Mouse (Mus musculus) cerebellum, postnatal 36 days (tissue): ENCODE data around the gene St8sia1.
A peak's percentile ranks its signal among the peaks of the same experiment; 100 is the strongest.

Source experiments
- DNase-seq, 2 experiments: peaks; one replicate each; pipeline ENCODE4 v3.0.0; 2021 to 2022; ENCODE audit warnings: mixed read lengths in 2 of 2

St8sia1 gene

GRCm38 (mm10) chr6:142943419-142943818 lies 20.8 kb downstream of the St8sia1 start:
- peak; percentile 31 to 37 for DNase-seq

GRCm38 (mm10) chr6:142941596-142942381 lies 22.5 kb downstream of the St8sia1 start:
- DNase-seq, result no peak

GRCm38 (mm10) chr6:142941078-142941477 lies 23.2 kb downstream of the St8sia1 start:
- no peak for DNase-seq

DNA sequence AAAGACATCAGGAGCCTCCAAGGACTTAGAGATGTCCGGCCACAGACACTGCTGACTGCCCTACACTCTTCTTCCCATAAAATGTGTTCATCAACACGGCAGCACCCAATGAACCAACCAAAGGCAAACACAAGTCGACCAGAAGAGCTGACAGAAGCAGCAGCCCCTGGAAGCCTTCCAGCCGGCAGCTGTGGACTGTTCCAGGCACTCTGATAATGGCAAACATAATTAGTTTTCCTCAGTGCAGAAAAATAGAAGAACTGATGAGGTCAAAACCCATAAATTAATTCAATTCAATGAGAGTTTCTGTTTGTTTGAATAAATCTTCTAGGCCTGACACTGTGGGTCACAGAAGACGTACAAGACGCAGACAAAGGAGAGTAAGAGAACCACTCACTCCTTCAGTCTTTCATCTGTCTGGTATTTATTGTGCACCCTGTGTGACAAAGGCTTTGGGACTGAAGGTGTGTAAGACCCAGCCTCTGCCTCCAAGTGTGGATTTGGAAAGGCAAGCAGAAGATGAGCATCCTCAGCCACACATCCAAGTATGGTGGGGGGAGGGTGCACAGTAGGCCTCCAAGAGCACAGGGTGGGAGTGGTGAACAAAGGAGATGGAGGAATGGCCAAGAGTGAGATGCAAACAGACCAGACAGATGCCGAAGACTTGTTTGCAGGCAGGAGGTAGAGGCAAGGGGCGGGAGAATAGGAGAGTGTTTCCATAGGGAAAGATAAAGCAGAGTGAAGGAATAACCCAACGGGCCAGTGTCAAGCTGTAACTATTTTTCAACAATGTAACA lies 25.5 kb downstream of the St8sia1 start:
- DNase-seq, result no peak

DNA sequence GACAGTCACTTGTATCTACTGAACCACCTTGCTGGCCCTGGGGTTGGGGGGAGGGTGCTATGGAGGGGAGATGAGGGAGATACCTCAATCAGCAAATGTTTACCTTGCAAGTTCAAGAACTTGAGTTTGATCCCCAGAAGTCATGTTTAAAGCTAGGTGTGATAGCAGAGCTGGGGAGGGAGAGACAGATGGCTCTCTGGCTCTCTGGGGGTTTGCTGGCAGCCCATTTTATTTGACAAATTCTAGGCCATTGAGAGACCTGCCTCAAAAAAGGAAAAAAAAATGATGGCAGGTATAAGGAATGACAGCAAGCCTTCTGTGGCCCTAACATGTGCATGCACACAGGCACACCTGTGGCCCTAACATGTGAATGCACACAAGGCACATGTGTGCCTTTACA lies 26.2 kb downstream of the St8sia1 start:
- peak; percentile 42 to 47 for DNase-seq

- DNase-seq, result no peak
Observed at GRCm38 (mm10) chr6:142932582-142932981, 31.7 kb downstream of the St8sia1 start.

- DNase-seq, result no peak
Observed at GRCm38 (mm10) chr6:142932144-142932543, 32.1 kb downstream of the St8sia1 start.

DNA sequence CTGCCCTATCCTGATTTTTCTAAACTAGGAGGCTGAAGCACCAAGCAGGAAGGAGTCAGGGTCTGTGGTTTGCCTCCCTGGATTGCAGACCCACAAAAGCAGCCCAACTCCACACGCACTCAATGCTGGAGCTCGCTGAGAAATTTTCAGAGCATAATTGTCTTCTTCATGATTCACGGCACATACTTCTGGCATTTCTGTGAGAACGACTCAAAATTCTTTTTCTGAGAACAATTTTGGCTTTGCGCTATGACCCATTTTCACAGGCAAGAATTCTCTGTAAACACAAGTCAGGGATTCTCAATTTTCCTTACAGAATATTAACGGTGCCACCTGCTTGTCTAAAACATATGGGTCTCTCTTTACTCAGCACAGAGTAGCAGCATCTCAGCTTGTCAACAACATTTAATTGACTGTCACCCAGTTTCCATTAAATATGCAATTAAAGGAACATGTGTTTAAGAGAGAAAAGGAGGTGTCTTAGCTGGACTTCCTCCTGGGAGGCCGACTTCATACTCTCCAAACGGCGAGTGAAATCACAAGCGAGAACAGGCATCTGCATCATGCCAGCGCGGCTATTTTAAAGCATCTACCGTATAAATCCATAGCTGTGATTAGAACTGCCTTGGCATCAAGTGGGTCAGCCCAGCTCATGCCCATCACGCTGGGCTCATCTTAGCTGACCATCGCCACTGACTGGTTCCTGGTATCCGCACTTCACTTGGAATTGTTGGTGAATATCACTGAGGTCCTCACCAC lies 35.5 kb downstream of the St8sia1 start:
- no peak for DNase-seq

DNA sequence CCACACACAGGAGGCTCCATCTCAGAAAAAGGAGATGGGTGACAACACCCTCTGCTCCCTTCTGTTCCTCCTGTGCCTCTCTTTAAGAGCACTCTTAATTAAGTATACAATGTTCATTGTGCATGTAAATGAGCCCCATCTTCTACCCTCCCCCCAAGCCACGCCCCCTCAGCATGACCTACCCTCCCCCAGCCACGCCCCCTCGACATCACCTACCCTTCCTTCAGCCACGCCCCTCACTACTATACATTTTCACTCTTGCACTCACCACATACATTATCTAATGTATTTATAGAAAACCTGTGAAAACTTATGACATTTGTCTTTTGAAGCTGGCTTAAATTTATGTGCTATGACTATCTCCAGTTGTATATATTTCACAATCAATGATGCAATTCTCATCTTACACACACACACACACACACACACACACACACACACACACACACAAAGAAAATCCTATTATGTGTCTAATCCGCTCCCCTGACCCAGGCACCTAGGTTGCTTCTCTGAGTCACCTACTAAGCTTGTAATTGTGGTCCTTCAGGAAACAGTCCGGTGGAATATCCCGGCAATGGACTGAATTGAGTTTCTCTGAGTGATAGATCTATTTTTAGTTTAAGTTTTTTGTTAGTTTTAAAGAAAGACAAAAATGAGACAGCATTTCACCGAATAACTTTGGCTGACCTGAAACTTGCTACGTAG lies 37.2 kb downstream of the St8sia1 start:
- DNase-seq, result no peak

DNA sequence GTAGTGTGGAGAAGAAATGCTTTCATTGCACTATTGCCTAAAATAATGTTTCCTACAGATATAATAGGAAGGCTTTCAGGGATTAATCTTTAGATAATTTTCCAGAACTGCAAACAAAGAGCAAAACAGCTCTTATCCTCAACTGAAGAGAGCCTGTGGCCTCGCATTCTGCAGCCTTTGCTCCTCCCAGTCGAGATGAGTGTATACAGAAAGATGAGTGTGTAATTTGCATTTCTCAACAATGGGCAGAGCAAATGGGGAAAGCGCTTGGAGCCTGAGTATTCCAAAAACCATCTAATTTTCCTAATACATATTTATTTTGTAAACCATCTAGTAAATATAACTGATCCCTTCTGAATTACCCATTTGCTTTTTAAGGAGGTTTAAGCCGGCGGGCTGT lies 38.3 kb downstream of the St8sia1 start:
- DNase-seq, result no peak

- peak; percentile 55 to 69 for DNase-seq
Observed at GRCm38 (mm10) chr6:142925374-142925773, 38.9 kb downstream of the St8sia1 start.

GRCm38 (mm10) chr6:142920901-142921300 lies 43.4 kb downstream of the St8sia1 start:
- DNase-seq, result peak; percentile 63 to 64

GRCm38 (mm10) chr6:142918691-142919090 lies 45.6 kb downstream of the St8sia1 start:
- DNase-seq, result no peak

DNA sequence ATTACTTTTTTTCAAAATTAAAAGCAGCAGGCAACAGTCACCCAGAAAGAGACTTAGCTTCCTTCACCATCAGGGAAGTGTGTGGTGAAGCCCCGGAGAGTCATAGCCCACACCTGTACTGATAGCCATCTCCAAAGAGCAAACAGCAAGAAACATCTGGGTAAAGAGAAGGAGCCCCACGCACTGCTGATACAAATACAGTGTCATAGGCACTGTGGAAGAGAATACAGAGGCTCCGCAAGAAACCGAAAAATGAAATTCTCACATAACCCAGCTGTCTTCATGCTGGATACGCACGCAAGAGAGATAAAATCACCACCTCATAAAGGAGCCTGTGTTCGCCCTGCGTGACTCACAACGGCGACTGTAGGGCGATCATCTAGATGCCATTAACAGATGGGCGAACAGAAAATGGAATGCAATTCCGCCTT lies 46.8 kb downstream of the St8sia1 start:
- no peak for DNase-seq

GRCm38 (mm10) chr6:142916271-142916941 lies 47.8 kb downstream of the St8sia1 start:
- no peak for DNase-seq

- DNase-seq, result no peak
Observed at GRCm38 (mm10) chr6:142915464-142915863, 48.8 kb downstream of the St8sia1 start.

DNA sequence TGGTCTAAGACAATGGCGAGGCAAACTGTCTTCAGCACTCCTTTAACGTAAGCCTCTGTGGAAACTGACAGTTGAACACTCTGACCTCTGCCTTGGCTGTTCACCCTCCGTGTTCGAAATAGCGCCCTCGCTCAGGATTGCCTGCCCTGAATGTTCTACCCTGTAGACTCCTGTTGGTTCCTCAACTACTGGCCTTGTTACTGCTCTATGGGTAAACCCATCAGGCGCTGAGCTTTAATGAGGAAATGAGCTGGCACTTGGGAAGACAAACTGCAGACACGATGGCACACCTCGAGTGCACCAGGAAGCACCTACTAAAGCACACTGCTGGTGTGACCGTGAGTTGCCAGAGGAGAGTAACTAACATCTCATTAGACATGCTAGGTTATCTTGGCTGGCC lies 49.6 kb downstream of the St8sia1 start:
- no peak for DNase-seq

DNA sequence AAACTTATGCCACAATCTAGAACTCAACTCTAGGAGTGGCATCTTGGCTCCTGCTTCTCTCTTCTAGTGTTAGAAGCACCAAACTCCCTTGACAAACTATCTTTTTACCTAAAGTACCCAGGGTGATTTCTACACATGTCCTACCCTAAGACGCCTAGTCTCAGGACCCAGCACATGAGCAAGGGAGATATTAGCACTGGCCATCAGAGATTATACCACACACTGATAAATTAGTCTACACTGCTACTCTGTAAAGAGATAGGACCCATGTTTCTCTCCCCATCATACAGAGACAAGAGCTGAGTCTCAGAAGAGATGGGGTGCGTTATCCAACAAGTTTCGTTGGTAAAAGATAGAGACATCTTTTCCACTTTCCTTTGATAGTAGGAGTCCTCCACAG lies 53.0 kb downstream of the St8sia1 start:
- DNase-seq, result no peak

DNA sequence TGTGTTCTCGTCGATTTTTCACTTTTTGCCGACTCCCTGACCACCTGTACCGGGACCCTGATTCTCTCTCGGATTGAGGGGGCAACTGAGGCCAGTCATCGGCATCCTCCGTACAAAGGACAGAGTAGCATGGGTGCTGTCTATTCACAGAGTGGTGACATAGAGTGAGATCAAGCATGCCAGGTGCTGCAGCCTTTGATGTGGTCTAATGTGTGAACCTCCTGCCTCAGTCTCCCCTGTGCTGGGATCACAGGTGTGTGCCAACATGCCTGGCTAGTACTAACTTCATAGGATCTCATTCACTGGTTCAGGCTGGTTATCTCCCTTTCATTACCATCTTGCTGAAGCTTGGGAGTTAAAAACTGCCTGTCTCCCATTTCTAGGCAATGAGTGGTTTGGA lies 53.5 kb downstream of the St8sia1 start:
- no peak for DNase-seq

DNA sequence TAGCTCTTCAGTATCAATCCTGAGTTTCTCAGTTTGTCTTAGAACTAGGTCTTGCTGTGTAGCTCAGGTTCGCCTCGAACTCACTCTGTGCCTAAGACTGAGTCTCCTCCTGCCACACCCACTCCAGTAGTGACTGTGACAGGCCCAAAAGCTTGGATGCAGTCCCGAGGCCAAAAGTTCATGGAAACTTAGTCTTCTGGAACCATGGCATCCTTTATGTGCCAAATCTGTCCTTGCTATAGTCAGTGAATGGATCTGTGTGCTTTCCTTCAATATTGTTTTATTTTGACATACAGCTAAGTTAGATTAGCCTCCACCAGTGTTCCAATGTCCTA lies 54.5 kb downstream of the St8sia1 start:
- no peak for DNase-seq

DNA sequence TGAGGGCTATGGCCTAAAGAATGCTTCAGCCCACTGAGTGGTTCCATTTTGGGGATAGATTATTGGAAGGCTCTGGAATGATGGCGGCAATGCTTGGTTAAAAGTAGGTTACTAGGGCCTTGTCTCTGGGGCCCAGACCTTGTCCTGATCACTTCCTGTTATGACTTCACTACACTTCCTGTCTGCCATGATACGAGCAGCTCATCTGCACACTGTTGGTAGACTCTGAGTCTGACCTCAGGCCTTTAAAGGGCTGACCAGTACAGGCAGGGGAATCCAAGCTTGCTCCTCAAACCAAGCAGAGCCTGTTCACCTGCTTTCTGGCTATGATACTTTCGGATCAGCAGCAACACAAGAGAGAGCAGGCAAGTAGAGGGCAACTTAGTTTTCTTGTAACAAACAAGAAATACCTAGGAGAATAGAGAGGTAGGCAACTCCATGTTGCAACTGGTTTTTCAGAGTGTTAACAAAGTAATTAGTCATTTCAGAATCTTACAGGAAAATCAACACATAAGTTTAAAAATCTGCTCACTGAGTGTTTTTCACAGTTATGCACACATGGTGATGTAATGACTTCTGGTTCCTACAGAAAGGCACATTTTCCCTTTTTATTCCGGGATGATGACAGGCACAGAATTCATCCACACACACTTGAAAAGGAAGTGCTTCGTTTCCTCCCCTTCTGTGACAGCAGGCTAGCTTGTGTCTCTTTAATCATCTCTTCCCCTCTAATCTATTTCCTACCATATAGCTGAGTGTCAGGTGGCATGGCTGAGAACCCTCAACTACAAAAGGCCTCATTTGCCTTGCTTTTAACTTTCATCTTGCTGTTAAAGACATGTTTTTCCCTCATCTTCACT lies 55.1 kb downstream of the St8sia1 start:
- no peak for DNase-seq
